Mouse (Mus musculus): Measurements from ENCODE around the gene Tmem163.

DNA sequence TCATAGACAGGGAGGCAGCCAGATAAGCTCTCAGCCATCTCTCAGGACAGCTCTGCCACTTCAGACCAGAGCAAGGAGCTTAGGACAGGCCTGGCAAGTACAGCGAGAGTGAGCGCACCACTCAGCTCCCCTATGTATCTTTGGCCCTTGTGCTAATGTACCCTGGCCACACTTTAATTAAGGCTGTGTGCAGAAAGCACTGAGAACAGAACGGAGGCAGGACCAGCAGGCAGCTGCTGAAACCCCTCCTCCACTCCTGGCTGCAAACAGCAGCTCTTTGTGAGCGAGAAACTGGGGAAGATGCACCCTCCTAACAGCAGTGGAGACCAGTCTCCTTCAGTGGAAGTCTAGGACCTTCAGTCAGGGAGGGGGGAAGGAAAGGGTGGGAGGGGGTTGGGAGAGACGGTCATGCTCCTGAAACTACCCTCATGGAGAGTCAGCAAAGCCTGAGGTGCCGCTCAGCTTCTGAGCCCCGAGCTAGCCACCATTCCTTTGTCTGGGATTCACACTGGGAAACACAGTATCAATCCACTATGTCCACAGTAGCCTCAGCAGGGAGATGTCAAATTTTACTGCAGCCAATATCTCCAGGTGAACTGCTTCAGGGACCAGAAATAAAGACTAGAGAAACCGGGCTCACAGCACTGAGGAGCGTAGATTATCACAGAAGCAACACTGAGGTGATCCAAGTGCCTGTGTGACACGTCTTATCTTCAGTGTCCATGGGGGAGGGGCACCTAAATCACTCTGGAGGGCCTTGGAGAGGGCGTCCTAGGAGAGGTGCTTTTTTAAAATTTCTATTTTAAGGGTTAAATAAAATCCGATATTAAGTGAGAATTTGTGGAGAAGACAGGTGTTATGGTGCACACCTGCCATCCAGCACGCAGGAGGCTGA, 18.0 kb downstream of the Tmem163 start:
- TF ChIP-seq CTCF (conservative IDR thresholded peaks at IDR 0.05; ENCODE audit: low read length) (no peak), NANOG (IDR thresholded peaks at IDR 0.05; ENCODE audit: borderline replicate concordance, low read length) (no peak), POU5F1 (IDR thresholded peaks at IDR 0.05; ENCODE audit: borderline replicate concordance, low read length) (no peak)
